Mouse (Mus musculus): Measurements from ENCODE around the gene Cidec.

Gene Cidec

DNA sequence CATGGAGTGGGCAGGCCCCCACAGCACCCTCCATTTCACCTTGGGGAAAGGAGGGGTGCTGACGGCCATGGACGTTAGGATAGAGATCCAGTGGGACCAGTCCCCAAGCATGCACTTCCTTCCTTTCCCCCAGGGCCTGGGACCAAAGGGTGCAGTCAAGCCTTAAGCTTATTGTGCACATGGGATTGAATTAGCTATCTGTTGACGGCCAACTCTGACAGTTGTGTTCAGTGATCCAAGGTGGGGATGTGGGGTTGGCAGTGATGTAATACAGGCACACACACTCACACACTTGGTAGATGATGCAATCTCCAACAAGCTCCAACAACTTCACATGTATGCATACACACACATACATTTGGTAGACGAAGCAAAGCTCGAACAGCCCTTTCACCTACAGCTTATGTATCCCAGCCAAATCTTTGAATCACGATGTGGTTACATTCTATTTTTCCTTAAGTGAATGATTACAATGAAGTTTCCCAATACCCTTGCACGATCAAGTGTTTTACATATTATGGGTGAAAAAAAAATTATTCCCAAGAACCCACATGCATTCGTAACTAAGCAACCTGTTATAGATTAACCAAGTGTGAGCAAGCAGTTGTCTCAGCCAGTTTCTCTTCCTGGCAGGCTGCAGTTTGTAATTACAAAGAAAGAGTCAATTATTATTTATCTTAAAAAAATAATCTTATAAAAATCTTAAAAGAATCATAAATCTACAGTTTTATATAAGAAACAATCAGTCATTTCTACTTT is 8.8 kb upstream of the Cidec start:
- DNase-seq (ENCODE audit: low read depth): no peak

- peak; percentile 66 for DNase-seq (ENCODE audit: low read depth)
Measured at GRCm38 (mm10) chr6:113443091-113443490, 7.5 kb upstream of the Cidec start.

GRCm38 (mm10) chr6:113442442-113443090 is 7.0 kb upstream of the Cidec start, which contains the start of gene Jagn1:
TSS of gene Jagn1 (plus strand) at chr6:113442569.
- DNase-seq (ENCODE audit: low read depth): peak; percentile 99

- no peak for DNase-seq (ENCODE audit: low read depth)
Measured at GRCm38 (mm10) chr6:113442087-113442441, 6.5 kb upstream of the Cidec start.

DNA sequence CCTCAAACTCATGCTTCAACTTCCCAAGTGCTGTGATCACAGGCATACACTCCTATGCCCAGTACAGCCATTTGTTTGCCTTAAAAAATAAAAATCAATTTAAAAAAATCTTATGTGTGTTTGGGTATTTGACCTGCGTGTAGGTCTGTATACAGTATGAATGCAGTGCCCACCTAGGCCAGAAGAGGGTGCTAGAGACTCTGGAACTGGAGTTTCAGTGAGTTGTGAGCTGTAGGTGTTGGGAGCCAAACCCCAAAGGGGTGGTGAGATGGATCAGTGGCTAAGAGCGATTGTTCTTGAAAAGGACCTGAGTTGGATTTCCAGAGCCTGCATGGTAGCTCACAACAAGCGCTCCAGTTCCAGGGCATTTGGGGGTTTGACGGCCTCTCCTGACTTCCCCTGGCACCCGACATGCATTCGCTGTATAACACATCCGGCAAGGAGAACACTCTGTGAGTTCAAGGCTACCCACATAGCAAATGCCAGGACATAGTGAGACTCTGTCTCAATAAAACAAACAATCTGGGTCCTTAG is 5.7 kb upstream of the Cidec start:
- peak; percentile 92 for DNase-seq (ENCODE audit: low read depth)

GRCm38 (mm10) chr6:113440686-113441085 is 5.1 kb upstream of the Cidec start:
- DNase-seq (ENCODE audit: low read depth): no peak

DNA sequence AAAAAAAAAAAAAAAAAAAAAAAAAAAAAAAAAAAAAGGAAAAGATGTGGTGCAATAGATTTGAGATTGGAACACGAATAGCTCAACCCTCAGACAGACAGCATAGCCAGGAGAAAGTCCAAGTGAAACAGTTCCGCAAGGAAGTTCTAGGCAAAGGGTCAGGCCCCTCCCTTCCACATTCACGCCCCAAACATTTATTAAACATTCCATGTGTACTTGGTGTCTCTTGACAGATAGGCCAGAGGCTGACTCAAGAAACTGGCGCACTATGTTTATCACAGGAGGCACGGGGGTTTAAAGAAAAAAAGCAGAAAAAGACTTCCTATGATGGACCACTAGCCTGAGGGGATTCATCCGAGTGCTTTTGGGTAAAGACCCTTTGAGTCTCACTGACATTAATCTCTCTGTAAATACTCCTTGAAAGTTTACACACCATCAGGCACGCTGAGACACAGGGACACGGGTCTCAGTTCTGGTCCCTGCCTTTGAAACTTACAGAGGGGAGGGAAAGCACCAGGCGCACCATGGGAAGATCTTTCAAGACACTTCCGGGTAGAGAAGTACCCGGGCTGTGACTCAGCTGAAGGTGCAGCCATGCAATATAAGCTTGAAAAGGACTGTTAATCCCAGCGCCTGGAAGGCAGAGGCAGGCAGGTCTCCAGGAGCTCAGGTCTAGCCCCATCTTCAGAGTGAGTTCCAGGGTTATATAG is 3.3 kb upstream of the Cidec start:
- DNase-seq (ENCODE audit: low read depth): no peak

GRCm38 (mm10) chr6:113437135-113437534 is 1.6 kb upstream of the Cidec start:
- no peak for DNase-seq (ENCODE audit: low read depth)

GRCm38 (mm10) chr6:113434691-113435090 is 869 bp downstream of the Cidec start:
- no peak for DNase-seq (ENCODE audit: low read depth)

DNA sequence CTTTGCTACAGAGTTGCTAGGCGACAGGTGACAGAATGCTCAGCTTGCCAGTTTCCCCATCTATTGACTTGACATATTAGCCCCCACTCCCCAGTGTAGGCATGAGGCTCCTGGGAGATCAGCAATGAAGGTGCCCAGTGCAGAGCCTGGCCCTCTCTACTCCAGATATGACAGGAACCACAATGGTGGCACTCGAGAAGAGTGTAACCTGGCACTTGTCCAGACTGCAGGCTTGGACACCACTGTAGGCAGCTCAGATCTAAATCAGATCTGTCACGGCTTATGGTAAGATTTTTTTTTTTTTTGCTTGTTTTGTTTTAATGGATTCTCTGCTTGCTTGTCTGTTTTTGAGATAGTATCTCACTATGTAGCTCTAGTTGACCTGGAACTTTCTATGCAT is 1.9 kb downstream of the Cidec start:
- DNase-seq (ENCODE audit: low read depth): no peak

DNA sequence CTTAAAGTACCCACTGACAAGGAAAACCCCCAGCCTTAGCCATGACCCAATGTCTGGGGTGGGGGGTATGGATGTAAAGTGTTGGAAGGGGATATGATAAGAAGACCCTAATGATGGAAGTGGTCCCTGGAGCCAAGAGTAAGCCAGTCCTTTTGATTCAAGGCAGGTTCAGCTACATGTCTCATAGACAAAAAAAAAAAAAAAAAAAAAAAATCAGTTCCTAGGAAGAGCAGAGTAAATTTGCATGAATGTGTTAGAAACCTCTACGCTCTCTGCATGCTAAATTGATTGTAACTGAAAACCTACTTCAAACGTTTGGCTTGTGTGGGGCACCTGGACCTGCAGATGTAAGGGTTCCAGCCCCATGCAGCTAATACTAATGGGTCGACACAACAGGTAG is 3.8 kb downstream of the Cidec start:
- DNase-seq (ENCODE audit: low read depth): no peak

DNA sequence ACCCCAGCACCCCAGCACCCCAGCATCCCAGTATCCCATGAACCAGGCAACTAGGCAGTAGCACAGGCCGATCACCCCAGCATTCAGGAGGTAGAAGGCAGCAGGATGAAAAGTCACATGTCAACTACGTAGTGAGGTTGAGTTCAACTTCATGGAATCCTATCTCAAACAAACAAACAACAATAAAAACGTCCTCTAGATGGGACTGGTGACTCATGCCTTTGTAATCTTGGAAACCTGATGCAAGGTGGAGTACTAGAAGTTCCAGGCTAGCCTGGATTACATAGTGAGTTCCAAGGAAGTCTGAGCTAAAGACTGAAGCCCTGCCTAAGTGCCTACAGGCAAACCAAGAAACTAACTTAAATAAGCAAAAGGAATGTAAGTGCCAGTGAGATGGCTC is 4.7 kb downstream of the Cidec start:
- DNase-seq (ENCODE audit: low read depth): no peak

- DNase-seq (ENCODE audit: low read depth): no peak
Measured at GRCm38 (mm10) chr6:113429965-113430364, 5.6 kb downstream of the Cidec start.

DNA sequence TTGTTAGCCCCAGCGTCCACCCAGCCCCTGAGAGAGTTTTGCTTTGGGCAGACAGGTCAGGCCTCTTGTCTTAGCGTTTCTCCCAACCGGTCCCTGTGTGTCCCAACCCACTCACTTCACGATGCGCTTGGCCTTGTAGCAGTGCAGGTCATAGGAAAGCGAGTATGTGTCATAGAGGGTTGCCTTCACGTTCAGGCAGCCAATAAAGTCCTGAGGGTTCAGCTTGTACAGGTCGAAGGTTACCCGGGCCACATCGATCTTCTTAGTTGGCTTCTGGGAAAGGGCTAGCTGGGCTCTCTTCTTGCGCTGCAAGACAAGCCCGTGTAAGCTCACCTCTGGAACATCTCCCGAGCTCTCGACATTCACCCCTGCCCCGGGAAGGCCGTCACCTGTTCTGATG is 7.6 kb downstream of the Cidec start:
- no peak for DNase-seq (ENCODE audit: low read depth)

DNA sequence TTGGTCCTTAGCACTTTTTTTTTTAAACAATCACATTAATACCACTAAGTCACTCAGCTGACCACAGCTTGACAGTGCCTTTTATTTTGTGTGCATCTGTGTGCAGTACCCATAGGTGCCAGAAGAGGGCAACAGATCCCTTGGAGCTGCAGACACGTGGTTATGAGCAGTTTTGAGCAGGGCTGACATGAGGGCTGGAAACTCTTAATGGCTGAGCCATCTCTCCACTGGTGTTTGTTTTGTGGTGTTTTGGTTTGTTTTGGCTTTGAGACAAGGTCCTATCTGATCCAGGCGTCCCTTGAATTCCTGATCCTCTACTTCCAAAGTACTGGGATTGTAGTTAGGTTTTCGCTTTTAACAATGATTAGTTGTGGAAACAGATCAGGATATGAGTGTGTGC is 8.2 kb downstream of the Cidec start:
- peak; percentile 81 for DNase-seq (ENCODE audit: low read depth)

DNA sequence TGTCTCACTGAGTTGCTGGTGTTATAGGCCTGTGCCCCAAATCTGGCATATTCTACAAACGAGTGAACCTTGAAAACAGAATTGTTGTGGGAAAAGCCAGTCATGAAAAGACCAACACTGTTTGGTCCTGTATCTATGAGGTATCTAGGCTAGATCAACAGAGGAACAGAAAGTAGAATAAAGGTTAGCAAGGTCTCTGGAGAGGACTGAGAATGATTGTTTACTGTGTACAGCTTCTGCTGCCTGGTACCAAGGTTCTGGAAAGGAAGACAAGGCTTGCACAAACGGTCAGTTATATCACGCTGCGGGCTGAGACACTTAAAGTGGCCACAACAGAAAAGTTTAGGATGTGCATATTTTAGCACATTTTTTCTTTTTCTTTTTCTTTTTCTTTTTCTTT is 8.9 kb downstream of the Cidec start:
- no peak for DNase-seq (ENCODE audit: low read depth)

- DNase-seq (ENCODE audit: low read depth): no peak
Measured at GRCm38 (mm10) chr6:113424187-113424586, 11.4 kb downstream of the Cidec start.

DNA sequence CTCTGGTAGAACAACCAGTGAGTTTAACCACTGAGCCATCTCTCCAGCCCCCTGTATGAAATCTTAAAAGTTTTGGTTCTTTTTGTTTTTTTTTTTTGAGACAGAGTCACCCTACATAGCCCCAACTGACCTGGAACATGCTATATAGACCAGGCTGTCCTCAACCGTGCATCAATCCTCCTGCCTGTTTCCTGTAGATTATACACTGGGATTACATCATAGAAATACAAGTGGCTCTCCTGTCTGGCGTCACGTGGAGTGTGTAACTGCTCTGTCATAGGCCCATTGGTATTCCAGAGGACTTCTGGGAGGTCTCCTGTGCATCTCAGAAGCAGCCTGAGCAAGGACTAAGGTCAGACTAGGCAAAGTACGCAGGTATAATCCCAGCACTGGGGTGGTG is 12.6 kb downstream of the Cidec start:
- DNase-seq (ENCODE audit: low read depth): no peak

- DNase-seq (ENCODE audit: low read depth): peak; percentile 100
Measured at GRCm38 (mm10) chr6:113419199-113419587, 16.4 kb downstream of the Cidec start, which contains the start of gene Rpusd3. TSS of gene Rpusd3 (minus strand) at chr6:113419340.

- DNase-seq (ENCODE audit: low read depth): no peak
Measured at GRCm38 (mm10) chr6:113418441-113419198, 16.9 kb downstream of the Cidec start.

- DNase-seq (ENCODE audit: low read depth): no peak
Measured at GRCm38 (mm10) chr6:113416416-113416815, 19.1 kb downstream of the Cidec start.

DNA sequence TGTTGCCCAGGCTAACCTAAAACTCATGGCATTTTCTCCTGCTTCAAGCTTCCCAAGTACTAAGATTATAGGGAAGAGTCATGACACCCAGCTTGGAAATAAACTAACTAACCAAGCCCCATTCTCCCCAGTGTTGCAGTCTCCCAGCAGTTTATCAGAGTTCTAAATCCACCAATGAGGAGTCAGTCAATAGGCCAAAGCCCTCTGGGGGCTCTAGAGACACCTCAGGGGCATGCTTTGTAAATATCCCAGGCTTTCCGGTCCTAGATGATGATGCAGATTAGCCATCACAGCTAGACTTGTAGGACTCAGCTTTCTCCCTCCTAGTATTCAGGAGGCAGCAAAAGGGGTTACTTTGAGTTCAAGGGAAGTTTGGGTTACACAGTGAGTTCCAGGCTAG is 25.6 kb downstream of the Cidec start:
- DNase-seq (ENCODE audit: low read depth): no peak
